Mouse (Mus musculus) telencephalon, adult 2 months (tissue): ENCODE data around the gene Fnbp1l.

Source experiments
- DNase-seq: peaks from one replicate; pipeline ENCODE4 v3.0.0-alpha.2; 2011; ENCODE audit warnings: low read depth, low spot score

Gene Fnbp1l

GRCm38 (mm10) chr3:122528477-122528876 is 91.0 kb downstream of the Fnbp1l start:
- no peak for DNase-seq

DNA sequence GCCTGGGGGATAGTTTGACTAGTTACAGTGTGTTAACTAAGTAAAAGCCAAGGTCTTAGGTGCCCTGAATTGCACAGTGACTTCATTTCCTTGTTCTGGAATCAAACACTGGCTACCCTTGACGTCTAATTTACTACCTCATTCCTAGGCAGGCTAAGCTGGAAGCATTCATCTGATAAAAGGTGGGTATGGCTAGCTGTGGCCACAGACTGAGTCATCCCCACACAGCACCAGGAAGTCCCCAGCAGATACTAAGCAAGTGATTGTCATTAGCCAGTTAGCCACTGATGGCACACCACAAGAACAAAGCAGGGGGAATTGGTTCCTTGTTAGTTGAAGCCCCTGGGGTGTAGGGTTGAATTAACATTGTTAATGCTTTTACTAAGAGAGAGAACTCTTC is 98.2 kb downstream of the Fnbp1l start:
- DNase-seq, result no peak

- DNase-seq, result no peak
These were observed 98.6 kb downstream of the Fnbp1l start for GRCm38 (mm10) chr3:122520875-122521274.

- DNase-seq, result no peak
These were observed 99.2 kb downstream of the Fnbp1l start for GRCm38 (mm10) chr3:122520365-122520764.

- peak; percentile 21 for DNase-seq
These were observed 100.4 kb downstream of the Fnbp1l start for GRCm38 (mm10) chr3:122519082-122519481.

- no peak for DNase-seq
These were observed 101.2 kb downstream of the Fnbp1l start for GRCm38 (mm10) chr3:122518231-122518736.

- no peak for DNase-seq
These were observed 101.8 kb downstream of the Fnbp1l start for GRCm38 (mm10) chr3:122517726-122518125.

- DNase-seq, result no peak
These were observed 103.2 kb downstream of the Fnbp1l start for GRCm38 (mm10) chr3:122516327-122516695.

- no peak for DNase-seq
These were observed 103.8 kb downstream of the Fnbp1l start for GRCm38 (mm10) chr3:122515568-122516326.

- DNase-seq, result no peak
These were observed 106.7 kb downstream of the Fnbp1l start for GRCm38 (mm10) chr3:122512725-122513375.

- DNase-seq, result no peak
These were observed 107.5 kb downstream of the Fnbp1l start for GRCm38 (mm10) chr3:122511721-122512619.

GRCm38 (mm10) chr3:122510932-122511331 is 108.6 kb downstream of the Fnbp1l start:
- DNase-seq, result no peak

DNA sequence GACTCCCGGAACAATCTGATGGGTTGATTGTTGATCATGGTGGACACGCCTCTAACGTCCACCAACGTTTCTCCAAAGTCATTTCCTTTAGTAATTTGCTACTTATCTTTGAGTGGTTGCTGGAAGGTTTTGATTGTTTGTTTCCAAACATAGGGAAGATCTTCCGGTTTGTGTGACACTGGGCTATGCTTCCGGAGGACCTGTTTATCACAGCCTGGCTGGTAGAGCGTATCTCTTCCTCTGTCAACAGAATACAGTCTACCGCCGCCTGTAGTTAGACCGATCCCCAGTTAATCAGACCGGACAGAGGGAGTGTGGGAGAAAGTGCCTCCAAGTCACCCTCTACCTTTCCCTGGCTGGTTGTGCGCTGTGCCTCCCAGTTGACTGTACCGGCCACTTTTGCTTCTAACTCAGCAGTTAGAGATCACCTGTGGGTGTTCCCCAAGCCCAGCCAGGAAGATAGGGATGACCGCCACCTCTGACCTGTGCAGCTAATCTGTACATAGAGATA is 109.2 kb downstream of the Fnbp1l start:
- DNase-seq, result no peak

DNA sequence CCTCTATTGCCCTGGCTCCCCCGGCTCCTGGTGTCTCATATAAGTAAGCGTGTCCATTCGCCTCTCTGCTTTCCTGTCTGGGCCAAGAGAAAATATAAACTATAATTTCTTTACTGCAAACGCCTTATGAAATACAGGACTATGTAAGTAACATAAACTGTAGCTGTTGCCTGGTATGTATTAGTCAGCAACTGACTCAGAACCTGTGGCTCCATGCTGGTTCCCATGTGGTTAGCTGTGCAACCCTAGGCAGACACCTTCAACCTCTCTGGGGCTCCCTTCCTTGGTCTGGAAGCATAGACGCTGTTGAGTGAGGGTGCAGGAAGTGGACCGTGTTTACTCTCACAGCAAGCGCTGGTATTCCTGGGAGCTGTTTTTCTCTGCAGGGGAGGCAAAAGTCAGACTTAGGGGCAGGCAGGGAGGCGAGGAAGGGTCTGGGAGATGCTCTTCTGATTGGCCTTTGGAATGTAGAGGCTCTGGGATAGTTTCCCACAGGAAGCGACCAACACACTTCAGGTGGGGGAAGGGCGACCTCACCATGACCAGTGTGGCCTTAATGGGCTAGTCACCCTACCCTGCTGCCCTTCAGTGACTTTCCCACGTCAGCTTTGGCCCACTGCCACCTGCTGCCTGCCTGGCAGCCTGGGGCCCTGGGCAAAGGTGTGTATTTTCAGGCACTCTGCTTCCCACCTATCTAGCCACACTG is 109.8 kb downstream of the Fnbp1l start:
- no peak for DNase-seq

GRCm38 (mm10) chr3:122509084-122509483 is 110.4 kb downstream of the Fnbp1l start:
- no peak for DNase-seq

GRCm38 (mm10) chr3:122507826-122508225 is 111.7 kb downstream of the Fnbp1l start:
- DNase-seq, result no peak

DNA sequence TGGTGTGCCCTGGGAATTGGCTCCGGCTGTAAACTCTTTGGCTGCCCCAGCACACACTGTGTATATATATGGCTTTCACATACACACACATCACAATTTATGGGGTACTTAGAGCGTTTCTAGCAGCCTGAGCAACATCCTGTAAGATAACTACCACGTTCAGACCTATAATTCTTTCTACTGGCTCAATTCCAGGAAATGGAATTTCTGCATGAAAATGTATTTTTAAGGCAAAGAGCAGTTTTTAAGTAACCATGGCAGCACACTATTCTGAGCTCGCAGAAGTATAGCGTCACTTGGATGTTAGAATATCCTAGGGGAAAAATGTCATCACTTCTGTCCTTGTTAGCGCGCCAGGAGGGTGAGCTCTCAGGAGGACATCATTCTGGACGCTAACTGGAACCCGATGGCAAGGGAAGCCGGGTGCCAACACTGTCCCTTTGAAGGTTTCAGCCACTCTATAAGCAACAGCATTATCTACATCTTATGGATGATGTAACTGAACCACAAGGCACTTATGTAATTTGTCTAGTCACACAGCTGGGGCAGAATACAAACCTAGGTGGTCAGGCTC is 113.1 kb downstream of the Fnbp1l start:
- peak; percentile 90 for DNase-seq

GRCm38 (mm10) chr3:122500929-122501328 is 118.6 kb downstream of the Fnbp1l start:
- no peak for DNase-seq

GRCm38 (mm10) chr3:122499647-122500046 is 119.9 kb downstream of the Fnbp1l start:
- no peak for DNase-seq

- no peak for DNase-seq
These were observed 121.0 kb downstream of the Fnbp1l start for GRCm38 (mm10) chr3:122498528-122498927.

DNA sequence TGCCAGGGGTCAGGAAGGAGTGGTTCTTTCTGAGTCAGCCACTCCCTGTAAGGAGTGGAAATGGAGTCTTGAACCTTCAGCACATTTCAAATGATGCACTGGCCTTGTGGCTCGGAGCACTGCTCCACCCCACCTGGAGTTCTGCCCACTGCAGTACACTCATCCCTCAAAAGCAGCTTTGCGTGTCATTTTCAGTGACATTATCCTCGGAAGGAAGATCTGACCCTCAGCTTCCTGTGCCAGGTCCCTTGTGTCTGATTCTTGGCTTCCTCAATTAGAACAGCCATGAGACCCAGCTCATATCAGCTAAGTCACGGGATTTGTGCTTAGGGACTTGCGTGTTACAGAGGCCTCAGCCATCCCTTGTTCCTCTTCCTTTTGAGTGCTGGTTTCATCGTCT is 121.6 kb downstream of the Fnbp1l start:
- no peak for DNase-seq
